Mouse (Mus musculus): Measurements from ENCODE around the gene Them7. TPM values are rescaled to one million over a fixed set of nuclear protein-coding genes. Genes with fewer than 3 reads are reported as not detected.
A peak's percentile ranks its signal among the peaks of the same experiment; 100 is the strongest.

Gene Them7
- total and polyA plus RNA-seq, 3 experiments, result not detected

DNA sequence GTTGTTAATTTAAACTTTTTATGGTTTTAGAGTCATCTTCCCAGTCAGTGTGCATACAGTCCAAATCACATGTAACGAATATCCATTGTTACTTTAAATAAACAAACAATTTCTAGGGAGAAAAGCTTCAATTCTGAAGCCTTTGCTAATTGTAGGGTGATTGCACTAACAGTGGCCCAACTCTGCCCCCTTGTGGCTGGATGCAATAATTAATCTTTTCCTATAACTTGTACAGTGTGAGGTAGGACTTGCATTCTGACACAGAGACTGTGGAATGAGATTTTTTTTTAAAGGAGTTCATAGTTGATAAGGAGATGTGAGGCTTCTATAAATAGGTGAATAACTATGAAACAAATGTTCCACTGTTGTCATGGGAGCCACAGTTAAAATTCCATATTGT lies 6.2 kb downstream of the Them7 start:
- H3K27me3 ChIP-seq (ENCODE audit: control insufficient read depth in 1 of 2, insufficient read depth in 2 of 2, low read length in 2 of 2), result peaks cover 4 to 7% of the 10 kb centered on the region in 2 experiments
- H3K79me2 ChIP-seq (ENCODE audit: control insufficient read depth, insufficient read depth, low read length, poor library complexity), result no peaks in the 10 kb centered on the region
- H3K9ac ChIP-seq (ENCODE audit: control insufficient read depth, low read depth, low read length, poor library complexity, severe bottlenecking), result no peak overlapping the region
- H3K27ac ChIP-seq (ENCODE audit: control insufficient read depth, low read depth, low read length), result no peak overlapping the region
- TF ChIP-seq GATA1 (IDR thresholded peaks at IDR 0.05; ENCODE audit: low read depth, low read length), result no peak
- peak; percentile 90 for TF ChIP-seq ZC3H11A (IDR thresholded peaks at IDR 0.05; ENCODE audit: low read depth, low read length)
- no peak for TF ChIP-seq EP300 (IDR thresholded peaks at IDR 0.05; ENCODE audit: low read depth in 1 of 2, low read length in 2 of 2)
- TF ChIP-seq ZNF384 (IDR thresholded peaks at IDR 0.05; ENCODE audit: low read depth, low read length), result 0 out of 2 replicates have a peak, but pooled peaks have one; percentile 13
- TF ChIP-seq USF2 (IDR thresholded peaks at IDR 0.05; ENCODE audit: borderline replicate concordance in 1 of 2, insufficient read depth in 1 of 2, low read depth in 1 of 2, low read length in 2 of 2), result no peak
- peak; percentile 51 to 93 (median 65) for TF ChIP-seq CTCF (IDR thresholded peaks at IDR 0.05 in 2 of 3, conservative IDR thresholded peaks at IDR 0.05 in 1 of 3; ENCODE audit: control insufficient read depth in 1 of 3, insufficient read depth in 1 of 3, low read depth in 2 of 3, low read length in 3 of 3, poor library complexity in 1 of 3, severe bottlenecking in 1 of 3)
- no peak for TF ChIP-seq MAX (IDR thresholded peaks at IDR 0.05; ENCODE audit: low read length)
- no peak for TF ChIP-seq GABPA (IDR thresholded peaks at IDR 0.05; ENCODE audit: low read depth, low read length)
- TF ChIP-seq JUND (IDR thresholded peaks at IDR 0.05; ENCODE audit: low read depth, low read length), result peak; percentile 36; the same call in 1 of the 2 replicates
- peak; percentile 95 for TF ChIP-seq RAD21 (IDR thresholded peaks at IDR 0.05; ENCODE audit: low read depth, low read length)
- TF ChIP-seq SMC3 (IDR thresholded peaks at IDR 0.05; ENCODE audit: low read depth, low read length), result peak; percentile 94
- TF ChIP-seq TCF12 (IDR thresholded peaks at IDR 0.05; ENCODE audit: low read depth, low read length), result no peak
- H3K4me3 ChIP-seq (ENCODE audit: control insufficient read depth in 1 of 2, insufficient read depth in 1 of 2, low read depth in 2 of 2, low read length in 2 of 2), result no peak overlapping the region
- H3K4me1 ChIP-seq (ENCODE audit: control insufficient read depth in 1 of 2, insufficient read depth in 2 of 2, low read length in 2 of 2), result peaks cover 4 to 11% of the 10 kb centered on the region in 2 experiments
- H3K36me3 ChIP-seq (ENCODE audit: control insufficient read depth in 1 of 2, insufficient read depth in 2 of 2, low read length in 2 of 2), result peaks cover 0 to 6% of the 10 kb centered on the region in 2 experiments; a peak in 2 of 4 replicates
- H3K9me3 ChIP-seq (replicated peaks; ENCODE audit: insufficient read depth, low read length), result no peaks in the 10 kb centered on the region
- peak; percentile 78 for DNase-seq (ENCODE audit: low read depth, low spot score)

DNA sequence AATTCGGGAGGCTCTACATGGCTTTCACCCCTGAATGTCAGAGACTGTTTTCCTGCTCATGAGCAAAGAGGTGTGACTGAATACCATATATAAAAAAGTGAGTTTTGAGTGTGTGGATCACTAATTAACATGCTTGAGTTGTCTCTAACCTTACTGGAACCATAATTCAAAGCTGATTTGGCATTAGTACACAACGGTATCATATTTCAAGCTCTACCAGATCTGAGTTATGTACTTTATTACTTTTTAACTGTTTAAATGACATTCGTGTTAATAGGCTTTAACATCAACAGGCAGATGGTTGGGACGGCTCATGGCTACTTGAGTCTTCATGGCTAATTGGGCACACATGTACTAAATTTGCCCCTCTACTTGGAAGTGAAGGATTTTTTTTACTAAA lies 8.3 kb downstream of the Them7 start:
- no peaks in the 10 kb centered on the region for H3K79me2 ChIP-seq (ENCODE audit: control insufficient read depth, insufficient read depth, low read length, poor library complexity)
- no peaks in the 10 kb centered on the region for H3K36me3 ChIP-seq (ENCODE audit: control insufficient read depth in 1 of 2, insufficient read depth in 2 of 2, low read length in 2 of 2)
- no peak overlapping the region for H3K4me3 ChIP-seq (ENCODE audit: control insufficient read depth in 1 of 2, insufficient read depth in 1 of 2, low read depth in 2 of 2, low read length in 2 of 2)
- no peaks in the 10 kb centered on the region for H3K4me1 ChIP-seq (ENCODE audit: control insufficient read depth in 1 of 2, insufficient read depth in 2 of 2, low read length in 2 of 2)
- no peak for TF ChIP-seq MAX (IDR thresholded peaks at IDR 0.05; ENCODE audit: low read length)
- no peak for TF ChIP-seq MAZ (IDR thresholded peaks at IDR 0.05; ENCODE audit: low read depth, low read length)
- TF ChIP-seq POLR2A (IDR thresholded peaks at IDR 0.05; ENCODE audit: control insufficient read depth in 1 of 2, insufficient read depth in 1 of 2, low read depth in 1 of 2, low read length in 2 of 2, poor library complexity in 1 of 2), result no peak
- no peak for TF ChIP-seq TBP (IDR thresholded peaks at IDR 0.05; ENCODE audit: low read depth, low read length)
- no peak for TF ChIP-seq BHLHE40 (IDR thresholded peaks at IDR 0.05; ENCODE audit: borderline replicate concordance, low read depth, low read length)
- TF ChIP-seq NELFE (IDR thresholded peaks at IDR 0.05; ENCODE audit: low read depth, low read length), result no peak
- no peak for TF ChIP-seq MXI1 (IDR thresholded peaks at IDR 0.05; ENCODE audit: low read depth, low read length)
- TF ChIP-seq MYB (IDR thresholded peaks at IDR 0.05; ENCODE audit: low read depth, low read length), result no peak
- TF ChIP-seq MYC (IDR thresholded peaks at IDR 0.05; ENCODE audit: low read depth, low read length), result no peak
- TF ChIP-seq TCF12 (IDR thresholded peaks at IDR 0.05; ENCODE audit: low read depth, low read length), result no peak
- no peak for TF ChIP-seq MAFK (IDR thresholded peaks at IDR 0.05; ENCODE audit: borderline replicate concordance, low read depth, low read length)
- TF ChIP-seq CHD1 (IDR thresholded peaks at IDR 0.05; ENCODE audit: low read depth, low read length), result no peak
- no peak for TF ChIP-seq KAT2A (conservative IDR thresholded peaks at IDR 0.05; ENCODE audit: low read depth, low read length)
- TF ChIP-seq RCOR1 (IDR thresholded peaks at IDR 0.05; ENCODE audit: low read depth, low read length), result no peak
- TF ChIP-seq GATA1 (IDR thresholded peaks at IDR 0.05; ENCODE audit: low read depth, low read length), result no peak
- no peaks in the 10 kb centered on the region for H3K9me3 ChIP-seq (replicated peaks; ENCODE audit: insufficient read depth, low read length)
- H3K27me3 ChIP-seq (ENCODE audit: control insufficient read depth in 1 of 2, insufficient read depth in 2 of 2, low read length in 2 of 2), result peaks cover 10% of the 10 kb centered on the region in 2 experiments
- H3K9ac ChIP-seq (ENCODE audit: control insufficient read depth, low read depth, low read length, poor library complexity, severe bottlenecking), result no peak overlapping the region
- no peak for DNase-seq (ENCODE audit: low read depth, low spot score)
- no peak overlapping the region for H3K27ac ChIP-seq (ENCODE audit: control insufficient read depth, low read depth, low read length)
